Comparison of ENCODE assay signal across 9 mouse cellular contexts in genomic region chr7:46935847-46936246, GRCm38 (mm10). TPM values are rescaled to one million over a fixed set of nuclear protein-coding genes. Genes with fewer than 3 reads are reported as not detected.
DNase-seq lines count a peak whose midpoint lies in the region; ATAC-seq and TF ChIP-seq lines count a peak whose summit lies in the region.
"Had no signal": no experiment of that assay in that cellular context is flagged by ENCODE, and none has a peak within 500 bp of the region (broad histone marks: within the 10 kb centered on the region; RNA-seq: fewer than 3 reads in every experiment).

No protein-coding gene starts in this region.

- H3K4me2 ChIP-seq in intestine, embryonic 15.5 days (replicated peaks) = no peak overlapping the region

- 30% methylated on average over 4 of the region's 4 CpGs for WGBS in intestine, embryonic 15.5 days

- no peaks in the 10 kb centered on the region for H3K4me1 ChIP-seq in MEL (ENCODE audit: control insufficient read depth in 1 of 2, insufficient read depth in 2 of 2, low read length in 2 of 2)
- H3K4me1 ChIP-seq in intestine, embryonic 15.5 days (replicated peaks) = no peaks in the 10 kb centered on the region

- DNase-seq in heart, adult 8-10 months (ENCODE audit: low spot score) = peak; percentile 21
- no peak for DNase-seq in heart, adult 9 months (ENCODE audit: low spot score in 2 of 2)
- DNase-seq in 3T3-L1 (ENCODE audit: low read depth, low spot score) = peak; percentile 43
- DNase-seq in MEL (ENCODE audit: low read depth, low spot score) = peak; percentile 65
- DNase-seq in cerebellum, postnatal 36 days = no peak
- DNase-seq in neural tube, embryonic 10.5 days (ENCODE audit: extremely low spot score, low spot score) = no peak

- H3K9ac ChIP-seq in MEL (ENCODE audit: control insufficient read depth, low read depth, low read length, poor library complexity, severe bottlenecking) = no peak overlapping the region
- no peak overlapping the region for H3K9ac ChIP-seq in intestine, embryonic 15.5 days

- H3K36me3 ChIP-seq in MEL (ENCODE audit: control insufficient read depth in 1 of 2, insufficient read depth in 2 of 2, low read length in 2 of 2) = peaks cover 0 to 2% of the 10 kb centered on the region in 2 experiments; a peak in 2 of 4 replicates
- H3K36me3 ChIP-seq in intestine, embryonic 15.5 days = peaks cover 3% of the 10 kb centered on the region; the same call in 1 of the 2 replicates

- no peak overlapping the region for H3K27ac ChIP-seq in MEL (ENCODE audit: control insufficient read depth, low read depth, low read length)
- H3K27ac ChIP-seq in intestine, embryonic 15.5 days = no peak overlapping the region

- TF ChIP-seq CTCF in MEL (IDR thresholded peaks at IDR 0.05 in 2 of 3, conservative IDR thresholded peaks at IDR 0.05 in 1 of 3; ENCODE audit: control insufficient read depth in 1 of 3, insufficient read depth in 1 of 3, low read depth in 2 of 3, low read length in 3 of 3, poor library complexity in 1 of 3, severe bottlenecking in 1 of 3) = peak; percentile 16 to 71 (median 47); a peak in 4 of 6 replicates

- peak; percentile 60 for TF ChIP-seq RAD21 in MEL (IDR thresholded peaks at IDR 0.05; ENCODE audit: low read depth, low read length)

- H3K4me3 ChIP-seq in MEL (ENCODE audit: control insufficient read depth in 1 of 2, insufficient read depth in 1 of 2, low read depth in 2 of 2, low read length in 2 of 2) = no peak overlapping the region
- no peak overlapping the region for H3K4me3 ChIP-seq in intestine, embryonic 15.5 days (replicated peaks)

- H3K27me3 ChIP-seq in MEL (ENCODE audit: control insufficient read depth in 1 of 2, insufficient read depth in 2 of 2, low read length in 2 of 2) = no peaks in the 10 kb centered on the region
- no peaks in the 10 kb centered on the region for H3K27me3 ChIP-seq in intestine, embryonic 15.5 days (replicated peaks)

- TF ChIP-seq POLR2A in MEL (IDR thresholded peaks at IDR 0.05; ENCODE audit: control insufficient read depth in 1 of 2, insufficient read depth in 1 of 2, low read depth in 1 of 2, low read length in 2 of 2, poor library complexity in 1 of 2) = no peak

- TF ChIP-seq EP300 in MEL (IDR thresholded peaks at IDR 0.05; ENCODE audit: low read depth in 1 of 2, low read length in 2 of 2) = no peak

- H3K9me3 ChIP-seq in MEL (replicated peaks; ENCODE audit: insufficient read depth, low read length) = no peaks in the 10 kb centered on the region
- no peaks in the 10 kb centered on the region for H3K9me3 ChIP-seq in intestine, embryonic 15.5 days

- peak; percentile 68 for ATAC-seq in intestine, embryonic 15.5 days
- ATAC-seq in megakaryocyte-erythroid progenitor cell, adult 5-6 weeks (replicated peaks; ENCODE audit: low FRiP score, low TSS enrichment, poor library complexity, severe bottlenecking) = peak; percentile 74

- H3K79me2 ChIP-seq in MEL (ENCODE audit: control insufficient read depth, insufficient read depth, low read length, poor library complexity) = no peaks in the 10 kb centered on the region

TF ChIP-seq in MEL, 35 proteins besides CTCF, POLR2A, EP300 and RAD21:
- TF ChIP-seq ELF1 (IDR thresholded peaks at IDR 0.05; ENCODE audit: low read depth, low read length) = no peak
- peak; percentile 27; the same call in 1 of the 2 replicates for TF ChIP-seq ZC3H11A (IDR thresholded peaks at IDR 0.05; ENCODE audit: low read depth, low read length)
- peak; percentile 75 for TF ChIP-seq SMC3 (IDR thresholded peaks at IDR 0.05; ENCODE audit: low read depth, low read length)
- no peak for TF ChIP-seq MYB (IDR thresholded peaks at IDR 0.05; ENCODE audit: low read depth, low read length)
- TF ChIP-seq MXI1 (IDR thresholded peaks at IDR 0.05; ENCODE audit: low read depth, low read length) = no peak

RNA-seq across cellular contexts. Expression of gene Tsg101, which starts 16.1 kb away (rescaled TPM):
- total RNA-seq in heart, adult 8-10 months (2022) = 10 to 100 TPM; 57.8 to 72.1 (median 60.1) TPM
- 21.3 and 25.3 TPM in 2 replicates for total RNA-seq in MEL (2012; rRNA removed)
- 10 to 100 TPM in 1 of 2 experiments, not detected in 1; 88.9 TPM for polyA plus RNA-seq in MEL (2012; ENCODE audit: insufficient read depth in 1 of 2, insufficient read length in 2 of 2, low read depth in 1 of 2, low replicate concordance in 2 of 2, missing spikeins in 1 of 2)
- 121 and 145 TPM in 2 replicates for polyA plus RNA-seq in intestine, embryonic 15.5 days (2015; fragmentation: Nextera tagmentation; extraction: Ambion mirVana)
- 69.9 and 95.9 TPM in 2 replicates for total RNA-seq in megakaryocyte-erythroid progenitor cell, adult 5-6 weeks (2014; fragmentation: Nextera tagmentation)
- 42.1 and 79.1 TPM in 2 replicates for total RNA-seq in megakaryocyte-erythroid progenitor cell, adult 5-6 weeks (2017)

RNA-seq across cellular contexts. Expression of gene Uevld, which starts 22.5 kb away (rescaled TPM):
- 10 to 100 TPM; 10.1 to 14.9 (median 12.7) TPM for total RNA-seq in heart, adult 8-10 months (2022)
- 1.9 and 2.8 TPM in 2 replicates for total RNA-seq in MEL (2012; rRNA removed)
- 1 to 10 TPM in 1 of 2 experiments, not detected in 1; 5.4 TPM for polyA plus RNA-seq in MEL (2012; ENCODE audit: insufficient read depth in 1 of 2, insufficient read length in 2 of 2, low read depth in 1 of 2, low replicate concordance in 2 of 2, missing spikeins in 1 of 2)
- 10.3 and 11.2 TPM in 2 replicates for polyA plus RNA-seq in intestine, embryonic 15.5 days (2015; fragmentation: Nextera tagmentation; extraction: Ambion mirVana)
- total RNA-seq in megakaryocyte-erythroid progenitor cell, adult 5-6 weeks (2014; fragmentation: Nextera tagmentation) = 11.1 and 12.0 TPM in 2 replicates
- total RNA-seq in megakaryocyte-erythroid progenitor cell, adult 5-6 weeks (2017) = 7.9 and 8.0 TPM in 2 replicates

RNA-seq across cellular contexts. Expression of gene Gm9999, which starts 47.5 kb away (rescaled TPM):
- not detected for total RNA-seq in heart, adult 8-10 months (2022)
- not detected in 2 replicates for total RNA-seq in MEL (2012; rRNA removed)
- not detected for polyA plus RNA-seq in MEL (2012; ENCODE audit: insufficient read depth in 1 of 2, insufficient read length in 2 of 2, low read depth in 1 of 2, low replicate concordance in 2 of 2, missing spikeins in 1 of 2)
- not detected in 2 replicates for polyA plus RNA-seq in intestine, embryonic 15.5 days (2015; fragmentation: Nextera tagmentation; extraction: Ambion mirVana)
- not detected in 2 replicates for total RNA-seq in megakaryocyte-erythroid progenitor cell, adult 5-6 weeks (2014; fragmentation: Nextera tagmentation)
- not detected in 2 replicates for total RNA-seq in megakaryocyte-erythroid progenitor cell, adult 5-6 weeks (2017)
- polyA plus RNA-seq: limb, embryonic 11.5 days had no signal

Comparison
In these comparisons a context has a peak if more than half of its experiments do, and no peak if none do; other contexts are left out.
1. DNase-seq: peak in heart, adult 8-10 months (single experiment), 3T3-L1 (single experiment) and MEL (single experiment); none in heart, adult 9 months (0 of 2), cerebellum, postnatal 36 days (0 of 2) and neural tube, embryonic 10.5 days (single experiment).